ENCODE assay signal across 31 mouse cellular contexts in the genomic region with DNA sequence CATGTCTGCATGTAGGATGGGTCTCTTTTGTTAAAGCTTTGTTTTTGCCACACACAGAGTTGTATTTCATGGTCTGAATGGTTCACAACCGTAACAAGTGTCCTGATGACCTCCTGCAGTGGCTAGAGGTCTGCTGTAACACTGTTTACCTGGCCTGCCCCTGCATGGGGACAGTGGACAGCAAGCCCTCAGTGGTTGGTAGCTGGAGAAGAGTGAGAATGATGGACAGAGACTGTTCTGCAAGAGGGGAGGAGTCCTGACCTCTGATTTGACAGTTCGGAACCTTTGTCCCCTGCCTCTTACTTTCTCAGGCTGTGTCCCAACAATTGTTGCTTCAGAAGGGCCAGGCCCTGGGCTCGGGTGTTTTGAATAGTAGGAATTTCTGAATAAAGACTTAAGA. TPM values are rescaled to one million over a fixed set of nuclear protein-coding genes. Genes with fewer than 3 reads are reported as not detected.
DNase-seq lines count a peak whose midpoint lies in the region; ATAC-seq and TF ChIP-seq lines count a peak whose summit lies in the region.
"Had no signal": no experiment of that assay in that cellular context is flagged by ENCODE, and none has a peak within 500 bp of the region (broad histone marks: within the 10 kb centered on the region; RNA-seq: fewer than 3 reads in every experiment).

No protein-coding gene starts in this region.

- TF ChIP-seq POLR2A in spleen, adult 2 months (IDR thresholded peaks at IDR 0.05; ENCODE audit: low read depth, low read length) = no peak

- 0 out of 2 replicates have a peak, but pooled peaks have one; percentile 35 for ATAC-seq in liver, embryonic 11.5 days (replicated peaks; ENCODE audit: low FRiP score)
- peak; percentile 90 for ATAC-seq in liver, embryonic 16.5 days (ENCODE audit: low read depth)
- no peak for ATAC-seq in erythroblast, adult 5-6 weeks (replicated peaks; ENCODE audit: low FRiP score, poor library complexity, severe bottlenecking)
- ATAC-seq: activated CD4-positive, CD25-positive, alpha-beta regulatory T cell, adult 4 months; forebrain, embryonic 16.5 days; intestine, embryonic 16.5 days; midbrain, embryonic 15.5 days had no signal

- peaks cover 11% of the 10 kb centered on the region; the same call in 1 of the 2 replicates for H3K4me1 ChIP-seq in spleen, adult 2 months (ENCODE audit: control insufficient read depth, insufficient read depth, insufficient read length)
- 0 out of 2 replicates have a peak, but pooled peaks cover 3% of the 10 kb centered on the region for H3K4me1 ChIP-seq in liver, embryonic 11.5 days (replicated peaks; ENCODE audit: control insufficient read depth, insufficient read depth, low read length)
- no peaks in the 10 kb centered on the region; the same call in 1 of the 2 replicates for H3K4me1 ChIP-seq in liver, embryonic 16.5 days (ENCODE audit: control insufficient read depth, low read depth, low read length)
- H3K4me1 ChIP-seq: hindbrain, embryonic 12.5 days; midbrain, embryonic 15.5 days; neural tube, embryonic 15.5 days had no signal

- peak overlapping the region; percentile 45 for H3K27ac ChIP-seq in spleen, adult 2 months (ENCODE audit: insufficient read depth, low read length)
- H3K27ac ChIP-seq in liver, embryonic 11.5 days (ENCODE audit: low read depth, low read length) = no peak overlapping the region
- no peak overlapping the region for H3K27ac ChIP-seq in liver, embryonic 16.5 days (ENCODE audit: low read length)
- H3K27ac ChIP-seq: embryonic facial prominence, embryonic 13.5 days; hindbrain, embryonic 12.5 days; layer of hippocampus, adult 2 months; left cerebral cortex, adult 2 months; limb, embryonic 13.5 days; midbrain, embryonic 15.5 days; neural tube, embryonic 15.5 days had no signal

- peak in 1 of 2 experiments; percentile 1 for DNase-seq in spleen, adult 2 months (ENCODE audit: low read depth in 1 of 2, low spot score in 2 of 2)
- no peak for DNase-seq in spleen, postnatal 14 days (ENCODE audit: low spot score in 2 of 2)
- no peak for DNase-seq in liver, embryonic 11.5 days (ENCODE audit: low spot score)
- DNase-seq in testis, postnatal 14 days (ENCODE audit: low spot score) = no peak
- DNase-seq: adrenal gland, adult 8-10 months; cerebellum, adult 11-12 months; cerebellum, adult 9-11 months; heart, postnatal 36 days; kidney, postnatal 14 days; lung, embryonic 14.5 days; lung, postnatal 14 days; spleen, adult 18-20 months; thymus, postnatal 4 days had no signal

- no peak overlapping the region for H3K9ac ChIP-seq in liver, embryonic 11.5 days (ENCODE audit: low read depth, low read length)
- H3K9ac ChIP-seq in liver, embryonic 16.5 days (ENCODE audit: low read depth, low read length) = no peak overlapping the region
- H3K9ac ChIP-seq: embryonic facial prominence, embryonic 13.5 days; hindbrain, embryonic 12.5 days; limb, embryonic 13.5 days; lung, embryonic 14.5 days; midbrain, embryonic 15.5 days; neural tube, embryonic 15.5 days had no signal

- H3K4me2 ChIP-seq in liver, embryonic 11.5 days = no peak overlapping the region
- no peak overlapping the region for H3K4me2 ChIP-seq in liver, embryonic 16.5 days (ENCODE audit: low read depth, low read length)
- H3K4me2 ChIP-seq: embryonic facial prominence, embryonic 13.5 days; hindbrain, embryonic 12.5 days; limb, embryonic 13.5 days; lung, embryonic 14.5 days; midbrain, embryonic 15.5 days; neural tube, embryonic 15.5 days had no signal

- no peaks in the 10 kb centered on the region for H3K36me3 ChIP-seq in spleen, adult 2 months (ENCODE audit: control insufficient read depth, insufficient read depth, low read length)
- 0 out of 2 replicates have a peak, but pooled peaks cover 3% of the 10 kb centered on the region for H3K36me3 ChIP-seq in liver, embryonic 11.5 days (ENCODE audit: control insufficient read depth, insufficient read depth, low read length)
- H3K36me3 ChIP-seq in liver, embryonic 16.5 days (ENCODE audit: control insufficient read depth, insufficient read depth) = no peaks in the 10 kb centered on the region

- H3K4me3 ChIP-seq in spleen, adult 2 months (ENCODE audit: extremely low read depth, insufficient read depth, insufficient read length) = no peak overlapping the region
- H3K4me3 ChIP-seq in liver, embryonic 11.5 days (ENCODE audit: low read depth, low read length) = no peak overlapping the region
- no peak overlapping the region for H3K4me3 ChIP-seq in liver, embryonic 16.5 days (ENCODE audit: low read depth, low read length)
- H3K4me3 ChIP-seq: embryonic facial prominence, embryonic 13.5 days; erythroblast, embryonic 14.5 days; hindbrain, embryonic 12.5 days; layer of hippocampus, adult 2 months; left cerebral cortex, adult 2 months; limb, embryonic 13.5 days; midbrain, embryonic 15.5 days; neural tube, embryonic 15.5 days had no signal

- 88% methylated on average over 3 of the region's 3 CpGs for WGBS in spleen, adult 2 months
- WGBS in liver, embryonic 11.5 days = 72% methylated on average over 3 of the region's 3 CpGs
- WGBS in liver, embryonic 16.5 days (ENCODE audit: insufficient replicate concordance) = 57% methylated on average over 3 of the region's 3 CpGs

- H3K27me3 ChIP-seq in spleen, adult 2 months (ENCODE audit: control insufficient read depth, insufficient read depth, low read length) = no peaks in the 10 kb centered on the region
- H3K27me3 ChIP-seq in liver, embryonic 11.5 days (replicated peaks; ENCODE audit: control insufficient read depth, insufficient read depth, low read length) = no peaks in the 10 kb centered on the region
- no peaks in the 10 kb centered on the region for H3K27me3 ChIP-seq in liver, embryonic 16.5 days (ENCODE audit: control insufficient read depth, insufficient read depth, low read depth, low read length)
- H3K27me3 ChIP-seq: CH12.LX; embryonic facial prominence, embryonic 13.5 days; hindbrain, embryonic 12.5 days; limb, embryonic 13.5 days; midbrain, embryonic 15.5 days; neural tube, embryonic 15.5 days had no signal

- TF ChIP-seq CTCF in spleen, adult 2 months (IDR thresholded peaks at IDR 0.05; ENCODE audit: extremely low read depth, insufficient read depth, insufficient read length, insufficient replicate concordance) = no peak

- no peaks in the 10 kb centered on the region for H3K9me3 ChIP-seq in liver, embryonic 11.5 days (ENCODE audit: control insufficient read depth, low read length)
- H3K9me3 ChIP-seq in liver, embryonic 16.5 days (replicated peaks; ENCODE audit: control insufficient read depth, low read length) = no peaks in the 10 kb centered on the region
- H3K9me3 ChIP-seq: embryonic facial prominence, embryonic 13.5 days; hindbrain, embryonic 12.5 days; limb, embryonic 13.5 days; midbrain, embryonic 15.5 days; neural tube, embryonic 15.5 days had no signal

RNA-seq across cellular contexts. Expression of gene Gpr18, which starts 2.7 kb away (rescaled TPM):
- polyA plus RNA-seq in spleen, adult 2 months (2012; rRNA removed) = 91.9 and 111 TPM in 2 replicates
- polyA plus RNA-seq in liver, embryonic 11.5 days (2014; fragmentation: Nextera tagmentation; extraction: Ambion mirVana) = not detected in 2 replicates
- 0.27 and 0.34 TPM in 2 replicates for polyA plus RNA-seq in liver, embryonic 16.5 days (2015; fragmentation: Nextera tagmentation; extraction: Ambion mirVana)
- 0.63 TPM in 1 of 2 replicates, not detected in the other for total RNA-seq in erythroblast, adult 5-6 weeks (2015; ENCODE audit: low replicate concordance)
- 0.42 and 0.51 TPM in 2 replicates for total RNA-seq in erythroblast, adult 5-6 weeks (2017; ENCODE audit: low replicate concordance)
- total RNA-seq: gastrocnemius, adult 8-10 months; gastrocnemius, postnatal 4 days; layer of hippocampus, adult 2 months; layer of hippocampus, postnatal 14 days; left cerebral cortex, adult 2 months; left cerebral cortex, postnatal 25 days had no signal
- polyA plus RNA-seq: erythroblast, embryonic 14.5 days; hindbrain, embryonic 12.5 days; neural tube, embryonic 15.5 days had no signal

RNA-seq across cellular contexts. Expression of gene Ubac2, which starts 39.8 kb away (rescaled TPM):
- 45.3 and 61.2 TPM in 2 replicates for polyA plus RNA-seq in spleen, adult 2 months (2012; rRNA removed)
- polyA plus RNA-seq in liver, embryonic 11.5 days (2014; fragmentation: Nextera tagmentation; extraction: Ambion mirVana) = 43.8 and 44.6 TPM in 2 replicates
- 20.4 and 22.1 TPM in 2 replicates for polyA plus RNA-seq in liver, embryonic 16.5 days (2015; fragmentation: Nextera tagmentation; extraction: Ambion mirVana)
- total RNA-seq in erythroblast, adult 5-6 weeks (2015; ENCODE audit: low replicate concordance) = 4.6 and 5.8 TPM in 2 replicates
- 3.9 and 7.7 TPM in 2 replicates for total RNA-seq in erythroblast, adult 5-6 weeks (2017; ENCODE audit: low replicate concordance)

RNA-seq across cellular contexts. Expression of gene Gpr183, which starts 46.7 kb away (rescaled TPM):
- polyA plus RNA-seq in spleen, adult 2 months (2012; rRNA removed) = 19.3 and 21.5 TPM in 2 replicates
- polyA plus RNA-seq in liver, embryonic 11.5 days (2014; fragmentation: Nextera tagmentation; extraction: Ambion mirVana) = 3.2 and 3.9 TPM in 2 replicates
- 1.1 and 1.7 TPM in 2 replicates for polyA plus RNA-seq in liver, embryonic 16.5 days (2015; fragmentation: Nextera tagmentation; extraction: Ambion mirVana)
- total RNA-seq in erythroblast, adult 5-6 weeks (2015; ENCODE audit: low replicate concordance) = 0.19 and 1.7 TPM in 2 replicates
- 0.98 and 2.3 TPM in 2 replicates for total RNA-seq in erythroblast, adult 5-6 weeks (2017; ENCODE audit: low replicate concordance)

Comparison
In these comparisons a context has a peak if more than half of its experiments do, and no peak if none do; other contexts are left out.
1. RNA of gene Gpr18, which starts 2.7 kb away (polyA plus RNA-seq): 91.9 to 111 TPM in spleen, adult 2 months; 0.27 to 0.34 TPM in liver, embryonic 16.5 days and not detected in liver, embryonic 11.5 days; every median in the first group is over 10 times any median in the second.